Mouse (Mus musculus): ENCODE measurements around the gene Capzb.

DNA sequence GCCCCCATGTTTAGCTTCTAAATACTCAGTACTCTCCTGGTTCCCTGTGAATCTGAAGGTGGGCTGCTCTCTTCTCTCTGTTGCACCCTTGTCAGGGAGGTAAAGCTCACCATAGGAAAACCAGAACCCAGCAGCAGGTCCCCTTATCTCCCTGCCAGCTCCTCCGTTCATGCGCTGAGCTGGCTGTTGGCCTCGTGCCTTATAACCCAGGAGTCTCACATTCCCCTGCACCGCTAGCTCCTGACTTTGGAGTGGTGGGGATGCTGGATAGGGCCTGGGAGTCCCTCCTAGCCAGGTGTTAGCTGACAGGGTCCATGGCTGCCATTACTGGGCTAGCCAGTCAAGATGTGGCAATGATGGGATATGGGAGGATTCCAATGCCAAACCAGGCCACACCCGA is 93.5 kb downstream of the Capzb start:
- TF ChIP-seq POLR2A (IDR thresholded peaks at IDR 0.05; ENCODE audit: control insufficient read depth, extremely low read depth, insufficient read depth, low read length, poor library complexity) (no peak), CTCF (IDR thresholded peaks at IDR 0.05; ENCODE audit: borderline replicate concordance, control insufficient read depth, extremely low read depth, insufficient read depth, low read length, poor library complexity) (no peak)
